Mouse (Mus musculus) midbrain, embryonic 13.5 days (tissue): ENCODE results near the gene Aco1. TPM values are rescaled to one million over a fixed set of nuclear protein-coding genes. Genes with fewer than 3 reads are reported as not detected.
A peak's percentile ranks its signal among the peaks of the same experiment; 100 is the strongest.

Experiments
- ATAC-seq: fragments of 200-750 bp; cut with Nextera tagmentation; 2 replicates; pipeline ENCODE4 v1.8.0; 2017; ENCODE audit warnings: mild to moderate bottlenecking, moderate TSS enrichment, moderate library complexity
- H3K27ac ChIP-seq: fragments of 300-500 bp; sonication (generic); 2 replicates; pipeline ENCODE4 v1.5.1; 2015; ENCODE audit warnings: inconsistent platforms, mild to moderate bottlenecking, moderate library complexity
- H3K27me3 ChIP-seq: fragments of 300-500 bp; sonication (generic); 2 replicates; pipeline ENCODE4 v1.6.1; 2015; ENCODE audit warnings: mild to moderate bottlenecking, inconsistent platforms
- H3K36me3 ChIP-seq: fragments of 300-500 bp; sonication (generic); 2 replicates; pipeline ENCODE4 v1.6.1; 2015; ENCODE audit warnings: mild to moderate bottlenecking, inconsistent platforms
- H3K4me1 ChIP-seq: fragments of 300-500 bp; sonication (generic); replicated peaks from 2 replicates; pipeline ENCODE4 v1.6.1; 2015; ENCODE audit warnings: inconsistent platforms
- H3K4me2 ChIP-seq: fragments of 300-500 bp; sonication (generic); replicated peaks from 2 replicates; pipeline ENCODE4 v1.6.1; 2015; ENCODE audit warnings: moderate library complexity, mild to moderate bottlenecking, inconsistent platforms
- H3K4me3 ChIP-seq: fragments of 300-500 bp; sonication (generic); replicated peaks from 2 replicates; pipeline ENCODE4 v1.5.1; 2015; ENCODE audit warnings: mild to moderate bottlenecking, inconsistent platforms
- H3K9ac ChIP-seq: fragments of 300-500 bp; sonication (generic); replicated peaks from 2 replicates; pipeline ENCODE4 v1.6.1; 2015; ENCODE audit warnings: mild to moderate bottlenecking, inconsistent platforms
- H3K9me3 ChIP-seq: fragments of 300-500 bp; sonication (generic); 2 replicates; pipeline ENCODE4 v1.6.1; 2016; ENCODE audit warnings: mild to moderate bottlenecking, inconsistent platforms
- WGBS: fragments of 180-500 bp; shearing (Covaris S2); methylation state at CpG from one replicate; pipeline ENCODE4 v1.1.7; 2015; 5-methylcytosine and 5-hydroxymethylcytosine counted together
- polyA plus RNA-seq: library from polyadenylated mRNA; unstranded; fragments of >200 nt; fragmentation: Nextera tagmentation; extraction: Ambion mirVana; gene quantifications from 2 replicates; pipeline ENCODE4 v1.2.1, GENCODE M21; 2015

Gene Aco1
- polyA plus RNA-seq, 1 experiment from 2014 or later = 46.6 TPM

DNA sequence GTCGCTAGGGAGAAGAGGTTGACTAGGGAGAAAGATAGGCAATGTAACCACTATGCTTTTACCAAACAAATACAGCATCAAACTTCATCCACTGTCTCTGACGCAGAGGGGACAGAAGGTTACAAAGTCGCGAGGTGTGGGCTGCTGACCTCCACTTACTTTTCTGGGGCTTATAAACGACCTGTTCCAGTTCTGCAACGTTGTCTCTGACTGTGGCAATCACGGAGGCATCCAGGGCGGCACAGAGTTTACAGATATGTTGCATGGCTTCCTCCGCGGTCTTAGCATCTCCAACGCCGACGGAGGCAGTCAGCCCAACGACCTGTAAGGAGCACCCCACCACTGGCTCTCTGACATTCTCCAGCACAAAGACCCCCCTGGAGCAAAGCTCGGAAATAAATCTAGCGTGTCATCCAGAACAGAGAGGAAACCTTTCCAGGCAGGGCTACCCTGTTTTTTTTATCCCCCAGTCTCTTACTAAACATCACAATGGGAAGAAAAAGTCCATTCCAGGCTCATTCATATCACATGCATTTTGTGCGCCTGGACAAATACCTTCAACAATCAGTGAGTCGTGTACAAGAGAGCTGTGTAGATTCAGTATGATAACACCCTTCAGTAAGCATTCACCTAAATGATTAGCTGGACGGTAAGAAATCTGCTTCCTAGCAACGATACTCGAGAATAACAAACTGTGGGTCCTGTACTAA lies 79.2 kb downstream of the Aco1 start:
- no peak overlapping the region for H3K4me3 ChIP-seq
- no peak overlapping the region for H3K4me2 ChIP-seq
- H3K36me3 ChIP-seq = no peaks in the 10 kb centered on the region
- H3K9ac ChIP-seq = no peak overlapping the region
- no peaks in the 10 kb centered on the region for H3K27me3 ChIP-seq
- H3K9me3 ChIP-seq = no peaks in the 10 kb centered on the region
- H3K4me1 ChIP-seq = peaks cover 10% of the 10 kb centered on the region; the same call in 1 of the 2 replicates
- WGBS = 43% methylated on average over 21 of the region's 21 CpGs
- H3K27ac ChIP-seq = no peak overlapping the region
- no peak for ATAC-seq

GRCm38 (mm10) chr4:40226095-40226494 lies 83.2 kb downstream of the Aco1 start:
- no peak for ATAC-seq
- no peaks in the 10 kb centered on the region for H3K9me3 ChIP-seq
- H3K4me2 ChIP-seq = no peak overlapping the region
- H3K9ac ChIP-seq = no peak overlapping the region
- 76% methylated on average over 5 of the region's 5 CpGs for WGBS
- no peak overlapping the region for H3K4me3 ChIP-seq
- H3K27me3 ChIP-seq = no peaks in the 10 kb centered on the region
- H3K4me1 ChIP-seq = 0 out of 2 replicates have a peak, but pooled peaks cover 4% of the 10 kb centered on the region
- H3K27ac ChIP-seq = no peak overlapping the region
- no peaks in the 10 kb centered on the region for H3K36me3 ChIP-seq

GRCm38 (mm10) chr4:40227131-40227530 lies 84.2 kb downstream of the Aco1 start:
- ATAC-seq = no peak
- Histone ChIP-seq H3K4me2 (no peak overlapping the region), H3K36me3 (no peaks in the 10 kb centered on the region), H3K27ac (no peak overlapping the region), H3K9ac (no peak overlapping the region), H3K27me3 (no peaks in the 10 kb centered on the region), H3K9me3 (no peaks in the 10 kb centered on the region), H3K4me3 (no peak overlapping the region), H3K4me1 (no peaks in the 10 kb centered on the region)
- 92% methylated on average over 11 of the region's 11 CpGs for WGBS

- WGBS = 94% methylated on average over 7 of the region's 7 CpGs
These were observed 85.0 kb downstream of the Aco1 start for GRCm38 (mm10) chr4:40227886-40228285.

DNA sequence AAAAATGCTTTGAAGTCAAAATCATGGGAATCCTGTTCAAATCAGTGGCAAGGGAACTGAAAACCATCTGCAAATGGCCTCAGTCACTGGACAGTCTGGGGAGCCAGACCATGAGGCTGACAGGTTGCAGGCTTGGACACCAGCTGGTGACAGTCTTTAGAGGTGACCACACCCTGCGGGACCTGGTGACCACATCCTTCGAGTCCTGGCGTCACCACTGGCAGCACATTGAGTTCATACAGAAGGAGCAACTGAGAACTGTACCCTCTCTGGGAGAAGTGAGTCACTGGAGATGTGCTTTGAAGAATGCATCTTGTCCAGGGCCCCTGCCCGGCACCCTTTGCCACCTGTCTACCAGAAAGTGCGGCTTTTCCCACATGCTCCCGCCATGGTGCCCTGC lies 86.8 kb downstream of the Aco1 start:
- H3K4me3 ChIP-seq = no peak overlapping the region
- no peaks in the 10 kb centered on the region for H3K27me3 ChIP-seq
- no peaks in the 10 kb centered on the region for H3K36me3 ChIP-seq
- no peak overlapping the region for H3K27ac ChIP-seq
- no peak overlapping the region for H3K4me2 ChIP-seq
- 94% methylated on average over 6 of the region's 6 CpGs for WGBS
- H3K4me1 ChIP-seq = no peaks in the 10 kb centered on the region
- no peak for ATAC-seq
- H3K9me3 ChIP-seq = no peaks in the 10 kb centered on the region
- no peak overlapping the region for H3K9ac ChIP-seq

More at GRCm38 (mm10) chr4:40227886-40228285, 85.0 kb downstream of the Aco1 start:
- no peaks in the 10 kb centered on the region for H3K36me3 ChIP-seq
- H3K9ac ChIP-seq = no peak overlapping the region
- no peaks in the 10 kb centered on the region for H3K9me3 ChIP-seq
- no peaks in the 10 kb centered on the region for H3K4me1 ChIP-seq
- H3K4me2 ChIP-seq = no peak overlapping the region
- H3K4me3 ChIP-seq = no peak overlapping the region
- ATAC-seq = no peak
- H3K27me3 ChIP-seq = no peaks in the 10 kb centered on the region
- no peak overlapping the region for H3K27ac ChIP-seq

DNA sequence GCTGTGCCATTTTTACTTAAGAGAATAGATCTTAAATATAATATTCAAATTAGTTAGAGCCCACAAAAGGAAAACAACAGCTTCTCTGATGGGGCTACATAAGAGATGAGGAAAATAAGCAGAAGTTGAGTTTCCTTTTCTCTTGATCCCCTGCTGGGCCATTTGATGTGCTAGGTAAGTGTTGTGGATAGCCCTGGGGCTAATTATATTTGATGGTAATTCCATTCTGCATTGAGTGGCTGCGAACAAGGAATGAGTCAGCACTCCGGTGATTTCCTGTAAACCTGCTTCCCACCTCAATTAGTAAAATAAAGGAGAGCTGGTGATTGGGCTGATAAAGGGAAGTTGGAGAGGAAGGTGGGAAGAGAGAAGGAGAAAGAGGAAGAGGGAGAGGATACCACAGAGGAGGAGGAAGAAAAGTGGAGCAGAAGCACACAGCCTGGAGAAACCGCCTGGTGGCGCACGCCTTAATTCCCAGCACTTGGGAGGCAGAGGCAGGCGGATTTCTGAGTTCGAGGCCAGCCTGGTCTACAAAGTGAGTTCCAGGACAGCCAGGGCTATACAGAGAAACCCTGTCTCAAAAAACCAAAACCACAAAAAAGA lies 90.3 kb downstream of the Aco1 start:
- 95% methylated on average over 7 of the region's 7 CpGs for WGBS
- no peak overlapping the region for H3K4me2 ChIP-seq
- H3K9ac ChIP-seq = no peak overlapping the region
- no peaks in the 10 kb centered on the region for H3K4me1 ChIP-seq
- no peaks in the 10 kb centered on the region for H3K36me3 ChIP-seq
- ATAC-seq = no peak
- H3K27me3 ChIP-seq = no peaks in the 10 kb centered on the region
- H3K27ac ChIP-seq = no peak overlapping the region
- H3K9me3 ChIP-seq = no peaks in the 10 kb centered on the region
- H3K4me3 ChIP-seq = no peak overlapping the region

DNA sequence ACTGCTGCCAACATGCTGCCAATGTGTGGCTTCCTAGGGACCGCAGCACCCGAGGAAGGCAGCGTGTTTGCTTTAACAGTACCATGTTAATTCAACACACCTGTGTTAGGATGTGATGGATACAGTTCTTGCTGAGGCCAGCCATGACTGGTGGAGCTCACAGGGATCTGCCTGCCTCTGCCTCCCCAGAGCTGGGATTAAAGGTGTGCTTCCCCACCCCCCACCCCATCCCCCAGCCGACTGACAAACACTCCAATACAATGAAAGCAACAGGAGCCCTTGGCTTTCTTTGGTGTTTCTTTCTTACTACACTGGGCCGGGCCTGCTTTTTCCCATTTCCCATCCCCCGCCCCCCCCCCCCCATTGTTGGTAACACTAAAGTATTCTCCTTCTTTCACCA lies 91.4 kb downstream of the Aco1 start:
- peaks cover 9% of the 10 kb centered on the region for H3K4me1 ChIP-seq
- H3K9me3 ChIP-seq = no peaks in the 10 kb centered on the region
- 80% methylated on average over 6 of the region's 6 CpGs for WGBS
- H3K27ac ChIP-seq = no peak overlapping the region
- no peak overlapping the region for H3K4me2 ChIP-seq
- ATAC-seq = no peak
- no peak overlapping the region for H3K4me3 ChIP-seq
- H3K9ac ChIP-seq = no peak overlapping the region
- no peaks in the 10 kb centered on the region; the same call in 1 of the 2 replicates for H3K27me3 ChIP-seq
- H3K36me3 ChIP-seq = no peaks in the 10 kb centered on the region

DNA sequence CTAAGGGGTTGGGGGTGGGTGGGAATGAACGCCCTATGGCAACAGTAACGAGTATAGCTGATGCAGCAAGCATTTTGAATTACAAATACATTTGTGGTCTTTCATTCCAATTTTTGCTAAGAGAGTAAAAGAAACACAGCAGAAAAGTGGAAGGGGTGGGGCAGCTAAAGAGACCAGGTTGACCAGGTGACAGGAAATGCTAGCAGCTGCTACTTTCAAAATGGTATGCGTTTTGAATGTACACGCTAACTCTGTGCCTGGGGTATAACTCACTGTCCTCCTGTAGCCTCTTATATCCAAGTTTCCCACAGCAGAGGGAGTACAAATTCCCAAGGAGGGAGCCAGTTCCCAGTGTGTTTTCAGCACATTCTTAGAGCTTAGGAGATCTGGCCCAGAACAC lies 93.9 kb downstream of the Aco1 start:
- Histone ChIP-seq H3K9ac (no peak overlapping the region), H3K4me1 (peaks cover 19% of the 10 kb centered on the region), H3K27me3 (no peaks in the 10 kb centered on the region; the same call in 1 of the 2 replicates), H3K4me3 (no peak overlapping the region), H3K27ac (no peak overlapping the region), H3K36me3 (no peaks in the 10 kb centered on the region), H3K4me2 (no peak overlapping the region), H3K9me3 (no peaks in the 10 kb centered on the region)
- ATAC-seq = no peak
- 88% methylated on average over 4 of the region's 4 CpGs for WGBS

DNA sequence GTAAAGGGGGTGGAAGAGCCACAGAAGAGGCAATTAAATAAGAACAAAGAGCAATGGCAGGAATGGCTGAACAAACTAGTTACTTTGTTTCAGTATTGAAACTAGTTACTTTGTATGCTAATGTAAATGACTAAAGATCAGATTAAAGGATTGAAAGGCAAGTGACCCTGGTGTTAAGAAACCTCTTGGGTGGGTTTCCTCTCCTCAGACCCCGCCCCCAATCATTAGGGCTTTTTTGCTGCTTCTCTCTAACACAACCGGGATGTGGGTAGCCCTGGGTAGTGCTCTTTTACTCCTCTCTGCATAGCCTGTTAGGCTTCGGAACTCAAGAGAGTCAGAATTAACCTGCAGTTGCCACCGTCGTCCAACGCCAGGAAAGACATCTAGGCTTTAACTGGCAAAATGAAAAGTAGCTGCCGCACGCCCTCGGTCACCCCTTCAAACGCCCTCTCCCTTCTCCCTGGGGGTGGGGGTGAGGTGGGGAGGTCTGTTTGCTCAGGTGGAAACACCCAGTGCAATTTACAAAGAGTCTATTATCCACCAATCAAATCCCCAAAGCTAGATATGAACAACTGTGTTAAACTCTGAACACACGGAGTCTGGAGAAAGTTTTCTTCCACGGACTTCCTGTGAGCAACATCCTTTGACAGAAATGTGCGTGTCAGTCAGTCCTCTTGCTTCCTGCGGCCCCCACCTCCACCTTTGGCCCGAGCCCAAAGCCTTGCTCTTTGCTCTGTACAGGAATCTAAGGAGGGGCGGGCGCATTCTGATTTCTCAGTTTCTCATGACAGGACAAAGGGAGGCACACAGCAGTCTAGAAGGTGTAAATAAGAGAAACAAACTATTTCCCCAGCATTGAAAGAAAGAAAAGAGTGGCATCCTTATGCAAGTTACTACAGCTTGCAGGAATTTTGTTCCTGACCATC lies 95.9 kb downstream of the Aco1 start:
- Histone ChIP-seq H3K9ac (peak overlapping the region; percentile 64), H3K4me1 (peaks cover 19% of the 10 kb centered on the region), H3K36me3 (no peaks in the 10 kb centered on the region), H3K27me3 (no peaks in the 10 kb centered on the region; the same call in 1 of the 2 replicates), H3K4me2 (peak overlapping the region; percentile 78), H3K27ac (no peak overlapping the region), H3K9me3 (no peaks in the 10 kb centered on the region), H3K4me3 (peak overlapping the region; percentile 47)
- 2% methylated on average over 17 of the region's 17 CpGs for WGBS
- peak; percentile 64 for ATAC-seq

DNA sequence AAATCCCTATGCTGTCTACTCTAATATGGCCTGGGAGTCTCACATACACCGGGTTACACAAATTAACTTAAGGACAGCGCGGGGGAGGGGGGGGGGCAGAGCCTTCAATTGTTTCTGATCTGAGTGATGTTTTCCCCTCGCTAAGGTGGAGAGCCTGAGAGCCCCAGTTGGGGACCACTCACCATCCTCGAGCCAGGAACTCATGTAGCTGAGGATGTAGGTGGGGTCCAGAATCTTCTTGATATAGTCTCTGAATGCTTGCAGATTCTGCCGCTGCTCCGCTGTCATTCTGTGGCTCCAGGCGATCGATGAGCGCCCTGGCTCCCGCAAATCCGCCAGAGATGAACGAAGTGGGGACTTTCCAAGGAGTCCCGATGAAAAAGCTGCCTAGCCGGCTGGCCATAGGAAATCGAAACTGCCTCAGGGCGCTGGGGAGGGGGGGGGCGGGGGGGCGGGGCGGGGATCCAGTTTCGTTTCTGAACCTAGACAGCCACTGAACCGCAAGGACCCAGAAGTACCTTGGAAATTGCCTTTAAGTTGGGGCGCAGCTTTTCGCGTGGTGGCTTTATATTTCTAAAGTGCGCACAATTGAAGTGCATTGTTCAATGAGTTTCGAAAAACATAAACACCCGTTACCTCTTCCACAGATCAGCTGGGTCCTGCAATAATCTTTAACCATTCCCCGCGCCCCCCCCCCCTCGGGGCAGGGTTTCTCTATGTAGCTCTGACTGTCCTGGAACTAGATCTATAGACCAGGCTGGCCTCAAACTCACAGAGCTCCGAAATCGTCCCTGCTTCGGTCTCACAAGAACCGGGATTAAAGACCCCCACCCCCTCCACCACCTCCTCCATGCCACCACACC lies 96.8 kb downstream of the Aco1 start, which contains the start of gene Ddx58:
TSS of gene Ddx58 (minus strand) at position 420 of the 863 bp plus-strand sequence.
- WGBS = 4% methylated on average over 35 of the region's 35 CpGs

DNA sequence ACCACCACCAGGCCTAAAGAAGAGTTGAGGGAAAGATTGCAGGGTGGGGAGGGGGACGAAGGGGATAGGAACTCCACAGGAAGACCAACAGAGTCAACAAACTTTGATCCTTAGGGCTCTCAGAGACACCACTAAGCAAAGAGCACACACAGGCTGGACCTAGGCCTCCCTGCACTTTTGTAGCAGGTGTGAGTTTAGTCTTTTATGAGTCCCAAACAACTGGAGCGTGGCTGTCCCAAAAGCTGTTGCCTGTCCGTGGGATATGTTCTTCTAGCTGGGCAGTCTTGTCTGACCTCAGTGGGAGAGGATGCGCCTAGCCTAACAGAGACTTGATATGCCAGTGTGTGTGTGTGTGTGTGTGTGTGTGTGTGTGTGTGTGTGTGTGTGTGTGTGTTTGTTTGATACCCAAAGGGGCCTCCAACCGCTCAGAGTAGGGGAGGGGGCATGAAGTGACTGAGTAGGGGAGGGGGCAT lies 97.4 kb downstream of the Aco1 start:
- no peaks in the 10 kb centered on the region for H3K9me3 ChIP-seq
- no peaks in the 10 kb centered on the region; the same call in 1 of the 2 replicates for H3K27me3 ChIP-seq
- H3K4me2 ChIP-seq = peak overlapping the region; percentile 78
- H3K9ac ChIP-seq = no peak overlapping the region
- ATAC-seq = peak; percentile 29; the same call in 1 of the 2 replicates
- peak overlapping the region; percentile 47 for H3K4me3 ChIP-seq
- H3K27ac ChIP-seq = no peak overlapping the region
- peaks cover 19% of the 10 kb centered on the region for H3K4me1 ChIP-seq
- H3K36me3 ChIP-seq = no peaks in the 10 kb centered on the region
- 48% methylated on average over 5 of the region's 5 CpGs for WGBS

More for the DNA sequence above, 96.8 kb downstream of the Aco1 start, which contains the start of gene Ddx58:
- Histone ChIP-seq H3K36me3 (no peaks in the 10 kb centered on the region), H3K4me1 (peaks cover 19% of the 10 kb centered on the region), H3K9me3 (no peaks in the 10 kb centered on the region), H3K4me2 (peak within 1 kb of the TSS; percentile 78), H3K27me3 (no peaks in the 10 kb centered on the region; the same call in 1 of the 2 replicates), H3K4me3 (peak within 1 kb of the TSS; percentile 47), H3K9ac (peak within 1 kb of the TSS; percentile 64), H3K27ac (no peak within 1 kb of the TSS)
- ATAC-seq = peak; percentile 76
